Mouse (Mus musculus) activated CD4-positive, CD25-positive, alpha-beta regulatory T cell, adult 4 months (primary cell): ENCODE data around the gene Pitx2. TPM values are rescaled to one million over a fixed set of nuclear protein-coding genes. Genes with fewer than 3 reads are reported as not detected.

Experiments used
- ATAC-seq: one replicate; pipeline ENCODE4 v1.8.0; 2017
- polyA plus RNA-seq, 2 experiments: library from polyadenylated mRNA; unstranded; fragments of 100-300 nt; shearing (Covaris generic); gene quantifications; one replicate each; pipeline ENCODE4 v1.2.1; 2017

Pitx2 gene
- polyA plus RNA-seq, 2 experiments from 2014 or later = not detected

DNA sequence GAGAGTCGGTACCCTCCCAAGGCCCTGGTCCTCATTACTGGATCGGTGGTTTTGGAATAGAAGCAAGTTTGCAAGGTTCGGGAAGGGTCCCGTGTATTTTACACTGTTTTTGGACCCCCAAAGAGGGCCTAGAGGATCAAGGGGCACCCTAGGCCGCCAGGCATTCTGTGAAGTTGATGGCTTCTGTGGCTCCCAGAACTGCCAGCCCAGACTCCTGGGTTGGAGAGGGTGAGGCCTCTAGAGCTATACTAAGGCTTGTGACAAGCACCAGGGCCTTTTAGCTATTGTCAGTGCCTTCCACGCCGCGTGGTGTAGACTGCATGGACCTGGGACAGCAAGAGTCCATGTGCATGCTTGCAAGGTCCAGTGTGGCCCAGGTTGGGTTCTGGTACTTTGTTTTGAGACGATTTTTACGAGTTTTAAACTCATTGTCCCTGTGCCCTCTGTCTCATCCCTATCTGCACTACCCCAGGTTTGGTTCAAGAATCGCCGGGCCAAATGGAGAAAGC is 18.2 kb downstream of the Pitx2 start:
- ATAC-seq = no peak

DNA sequence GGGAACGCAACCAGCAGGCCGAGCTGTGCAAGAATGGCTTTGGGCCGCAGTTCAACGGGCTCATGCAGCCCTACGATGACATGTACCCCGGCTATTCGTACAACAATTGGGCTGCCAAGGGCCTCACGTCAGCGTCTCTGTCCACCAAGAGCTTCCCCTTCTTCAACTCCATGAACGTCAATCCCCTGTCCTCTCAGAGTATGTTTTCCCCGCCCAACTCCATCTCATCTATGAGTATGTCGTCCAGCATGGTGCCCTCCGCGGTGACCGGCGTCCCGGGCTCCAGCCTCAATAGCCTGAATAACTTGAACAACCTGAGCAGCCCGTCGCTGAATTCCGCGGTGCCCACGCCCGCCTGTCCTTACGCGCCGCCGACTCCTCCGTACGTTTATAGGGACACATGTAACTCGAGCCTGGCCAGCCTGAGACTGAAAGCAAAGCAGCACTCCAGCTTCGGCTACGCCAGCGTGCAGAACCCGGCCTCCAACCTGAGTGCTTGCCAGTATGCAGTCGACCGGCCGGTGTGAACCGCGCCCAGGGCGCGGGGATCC is 18.8 kb downstream of the Pitx2 start:
- no peak for ATAC-seq

GRCm38 (mm10) chr3:129220086-129220670 is 20.5 kb downstream of the Pitx2 start:
- ATAC-seq = no peak

DNA sequence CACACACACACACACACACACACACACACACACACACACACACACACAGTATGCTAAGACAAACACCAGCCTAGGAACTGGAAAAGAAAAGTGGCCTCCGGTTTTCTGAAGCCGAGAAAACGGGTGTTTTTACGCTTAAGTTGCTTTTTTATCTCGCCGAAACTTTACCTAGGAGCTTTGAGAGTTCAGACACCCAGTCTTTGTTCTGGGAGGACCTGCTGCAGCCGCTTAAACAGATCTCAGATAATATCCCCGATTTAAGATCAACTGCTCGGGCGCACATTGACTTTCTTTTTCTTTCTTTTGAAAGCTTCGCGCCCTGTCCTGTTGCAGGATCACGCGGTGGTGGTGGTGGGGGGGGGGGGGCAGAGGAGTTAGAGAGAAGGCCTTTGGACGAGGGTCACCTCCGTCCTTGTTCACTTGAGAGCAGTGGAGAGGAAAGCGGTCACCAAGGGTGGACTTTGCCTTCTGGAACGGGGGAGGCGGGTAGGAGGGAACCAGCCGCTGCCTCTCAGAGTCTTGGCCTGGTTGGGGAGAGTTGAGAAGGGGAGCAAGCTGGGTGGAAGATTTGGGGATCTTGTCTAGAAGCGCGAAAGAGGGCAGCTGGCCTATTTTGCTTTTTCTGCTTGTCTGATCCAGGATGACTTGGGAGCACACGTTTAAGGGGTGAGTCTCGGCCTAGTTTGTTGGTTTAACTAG is 21.2 kb downstream of the Pitx2 start:
- no peak for ATAC-seq

DNA sequence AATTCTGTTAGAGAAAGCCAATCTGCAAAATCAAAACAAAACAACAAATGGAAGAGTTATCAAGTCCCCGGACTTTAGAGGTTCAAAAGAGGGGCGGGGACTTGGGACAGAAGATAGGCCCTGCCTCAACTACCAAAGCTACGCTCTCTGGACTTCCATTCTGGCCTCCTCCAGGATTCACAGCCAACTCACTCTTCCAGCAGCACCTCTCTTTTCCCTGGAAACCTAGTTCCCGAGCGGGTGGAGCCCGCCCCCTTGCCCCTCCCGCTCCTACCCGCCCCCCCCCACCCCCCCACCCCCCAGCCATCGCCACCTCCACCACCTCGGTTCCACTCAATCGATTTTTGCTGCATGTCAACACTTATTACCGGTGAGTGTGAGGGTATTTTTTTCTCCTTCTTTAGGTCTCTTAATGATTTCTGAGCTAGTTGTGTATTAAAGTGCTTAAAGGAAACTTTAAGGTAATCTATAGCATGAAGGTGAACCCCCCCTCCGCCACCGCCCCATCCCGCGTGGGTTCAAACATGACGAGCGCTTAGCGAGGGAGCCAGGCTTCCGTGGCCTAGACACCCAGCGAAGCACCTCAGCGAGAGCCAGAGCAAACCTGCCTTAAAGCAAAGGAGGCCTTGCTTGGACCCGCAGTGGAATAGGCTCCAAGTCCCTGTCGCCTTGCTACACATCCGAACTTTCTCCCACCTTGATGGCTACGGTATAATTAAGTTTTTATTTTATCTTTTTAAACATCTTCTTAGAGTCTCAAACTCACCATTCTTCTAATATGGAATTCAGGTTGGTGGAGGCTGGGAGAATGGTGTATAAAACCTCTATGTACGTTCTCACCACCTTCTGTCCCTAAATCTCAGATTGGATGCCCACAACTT is 21.9 kb downstream of the Pitx2 start:
- no peak for ATAC-seq

- ATAC-seq = no peak
These were observed 23.0 kb downstream of the Pitx2 start for GRCm38 (mm10) chr3:129222448-129223290.

GRCm38 (mm10) chr3:129223401-129223800 is 23.7 kb downstream of the Pitx2 start:
- ATAC-seq = no peak

GRCm38 (mm10) chr3:129223964-129224805 is 24.5 kb downstream of the Pitx2 start:
- ATAC-seq = no peak

- ATAC-seq = no peak
These were observed 25.3 kb downstream of the Pitx2 start for GRCm38 (mm10) chr3:129224806-129225576.

GRCm38 (mm10) chr3:129225577-129226289 is 26.1 kb downstream of the Pitx2 start:
- no peak for ATAC-seq

GRCm38 (mm10) chr3:129226681-129227080 is 27.0 kb downstream of the Pitx2 start:
- no peak for ATAC-seq

DNA sequence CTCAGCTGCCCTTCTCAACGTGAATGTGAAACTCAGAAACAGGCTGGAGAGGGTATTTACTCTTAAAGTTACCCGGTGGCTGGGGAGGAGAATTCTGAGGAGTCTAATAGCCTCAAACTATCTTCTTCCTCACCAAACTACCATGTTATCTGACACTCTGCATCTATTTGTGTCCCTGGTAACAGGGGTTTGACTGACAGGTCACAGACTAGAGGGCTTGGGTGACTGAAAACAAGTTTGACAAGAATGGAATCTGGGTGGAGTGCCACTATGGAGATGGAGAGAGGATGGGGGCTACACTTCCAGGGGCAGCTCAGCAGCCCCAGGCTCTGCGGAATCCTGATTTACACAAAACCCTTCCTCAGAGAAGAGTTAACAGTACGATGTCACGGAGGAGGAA is 27.7 kb downstream of the Pitx2 start:
- no peak for ATAC-seq

DNA sequence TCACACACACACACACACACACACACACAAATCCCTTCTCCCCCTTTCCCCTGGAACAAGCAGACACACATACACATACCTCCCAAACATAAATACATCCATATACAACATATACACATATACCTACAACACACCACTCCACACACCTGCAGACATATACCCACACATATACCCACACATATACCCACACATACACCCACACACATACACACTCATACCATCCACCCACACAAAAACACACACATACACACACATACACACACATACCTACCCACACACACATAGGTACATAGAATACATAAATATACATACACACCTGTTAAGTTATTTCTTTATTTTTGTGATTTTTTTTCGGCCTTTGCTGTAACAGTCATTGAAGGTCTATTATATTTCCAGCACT is 38.3 kb downstream of the Pitx2 start:
- ATAC-seq = no peak

DNA sequence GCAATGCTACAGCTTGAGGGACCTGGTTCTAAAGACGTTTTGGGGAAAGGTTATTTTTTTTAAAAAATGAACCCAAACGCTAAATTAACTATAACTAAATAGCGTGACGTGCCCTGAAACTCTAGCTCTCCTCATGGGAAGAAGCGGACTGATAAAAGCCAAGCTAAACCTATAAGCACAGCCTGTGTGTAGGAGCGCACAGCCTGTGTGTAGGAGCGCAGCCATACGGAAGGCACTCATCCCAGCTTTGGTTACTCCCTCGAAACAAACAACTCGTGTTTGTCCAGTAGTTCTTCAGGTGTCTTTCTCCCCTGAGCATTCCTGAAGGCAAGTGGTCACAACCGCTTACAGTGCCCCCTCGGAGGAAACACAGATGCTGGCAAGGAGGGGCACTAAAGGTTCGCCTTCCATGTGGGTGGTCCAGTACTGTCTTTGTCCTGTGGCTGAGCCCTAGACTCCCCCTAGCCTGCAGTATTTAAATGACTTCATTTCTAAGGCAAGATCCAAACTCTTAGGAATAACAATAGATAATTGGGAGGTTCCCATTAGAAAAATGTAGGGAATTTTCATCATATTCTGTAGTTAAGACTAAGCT is 39.1 kb downstream of the Pitx2 start:
- no peak for ATAC-seq

DNA sequence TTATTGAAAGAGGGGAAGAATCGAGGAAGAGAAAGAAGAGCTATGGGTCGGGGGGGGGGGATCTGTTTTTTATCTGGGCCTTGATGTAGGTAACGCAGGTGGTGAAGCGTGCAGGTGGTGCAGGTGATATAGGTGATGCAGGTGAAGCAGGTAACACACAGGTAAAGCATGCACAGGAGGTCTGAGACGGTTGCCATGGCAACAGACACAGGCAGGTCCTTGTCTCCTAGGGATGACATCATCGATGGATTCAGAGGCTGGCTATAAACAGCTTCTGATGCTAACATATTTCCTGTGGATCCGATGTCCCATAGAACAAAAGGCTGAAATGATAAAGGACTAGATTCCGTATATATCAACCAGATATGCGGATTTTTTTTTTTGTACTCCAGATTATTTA is 51.3 kb downstream of the Pitx2 start:
- no peak for ATAC-seq

GRCm38 (mm10) chr3:129254246-129254645 is 54.6 kb downstream of the Pitx2 start:
- ATAC-seq = no peak

DNA sequence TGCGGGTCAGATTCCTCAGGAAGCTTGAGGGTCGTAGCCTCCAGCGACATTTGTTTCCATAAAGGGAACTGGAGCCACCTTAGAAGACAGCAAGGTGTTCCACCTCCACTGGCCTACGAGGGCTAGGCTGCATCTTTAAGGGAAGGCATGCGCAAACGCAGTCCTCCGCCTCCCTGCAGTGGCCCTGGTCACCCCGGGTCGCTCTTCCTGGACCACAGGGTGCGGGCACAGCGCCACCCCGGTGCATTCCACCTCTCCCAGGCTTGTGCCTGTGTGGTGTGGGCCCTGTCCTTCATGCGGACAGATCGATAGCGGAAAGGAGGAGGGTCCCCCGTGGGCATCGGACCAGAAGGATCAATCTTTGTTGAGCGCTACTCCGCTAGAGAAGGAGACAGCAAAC is 56.6 kb downstream of the Pitx2 start:
- no peak for ATAC-seq

GRCm38 (mm10) chr3:129256766-129257165 is 57.1 kb downstream of the Pitx2 start:
- no peak for ATAC-seq

- no peak for ATAC-seq
These were observed 58.8 kb downstream of the Pitx2 start for GRCm38 (mm10) chr3:129258497-129258896.
